ENCODE assay signal across 34 mouse cellular contexts in genomic region chr7:112084222-112084621, GRCm38 (mm10).
"Had no signal": no experiment of that assay in that cellular context is flagged by ENCODE, and none has a peak within 500 bp of the region (broad histone marks: within the 10 kb centered on the region; RNA-seq: fewer than 3 reads in every experiment).

No protein-coding gene starts in this region.

- H3K4me2 ChIP-seq: heart, embryonic 11.5 days; heart, embryonic 12.5 days; heart, embryonic 13.5 days; heart, embryonic 15.5 days; hindbrain, embryonic 12.5 days; hindbrain, embryonic 13.5 days; hindbrain, embryonic 14.5 days; hindbrain, embryonic 15.5 days; intestine, embryonic 15.5 days; kidney, embryonic 15.5 days had no signal

- H3K27me3 ChIP-seq: heart, embryonic 12.5 days; heart, embryonic 13.5 days; heart, embryonic 15.5 days; hindbrain, embryonic 12.5 days; hindbrain, embryonic 13.5 days; hindbrain, embryonic 15.5 days; intestine, embryonic 15.5 days; kidney, embryonic 15.5 days had no signal

- H3K9me3 ChIP-seq: heart, embryonic 10.5 days; heart, embryonic 12.5 days; heart, embryonic 13.5 days; heart, embryonic 15.5 days; hindbrain, embryonic 10.5 days; hindbrain, embryonic 12.5 days; hindbrain, embryonic 13.5 days; hindbrain, embryonic 15.5 days; intestine, embryonic 15.5 days; kidney, embryonic 15.5 days had no signal

- DNase-seq: heart, adult 2 months; heart, postnatal 10 days; heart, postnatal 14 days; heart, postnatal 36 days; heart, postnatal 4 days; kidney, adult 11 months; kidney, adult 18-20 months; kidney, adult 2 months; kidney, adult 8-10 months; kidney, adult 9 months; kidney, postnatal 10 days; kidney, postnatal 14 days; kidney, postnatal 25 days; kidney, postnatal 36 days; kidney, postnatal 4 days; layer of hippocampus, adult 9-11 months had no signal

- ATAC-seq: hindbrain, embryonic 16.5 days; hindbrain, postnatal 0 days; intestine, embryonic 15.5 days; intestine, embryonic 16.5 days; intestine, postnatal 0 days had no signal

- H3K27ac ChIP-seq: heart, adult 2 months; heart, embryonic 10.5 days; heart, embryonic 13.5 days; heart, embryonic 15.5 days; hindbrain, embryonic 10.5 days; hindbrain, embryonic 12.5 days; hindbrain, embryonic 13.5 days; hindbrain, embryonic 14.5 days; hindbrain, embryonic 15.5 days; hindbrain, postnatal 0 days; intestine, embryonic 15.5 days; kidney, embryonic 15.5 days; kidney, postnatal 0 days; layer of hippocampus, adult 2 months had no signal

- H3K4me3 ChIP-seq: heart, adult 2 months; heart, embryonic 10.5 days; heart, embryonic 12.5 days; heart, embryonic 13.5 days; heart, embryonic 15.5 days; hindbrain, embryonic 10.5 days; hindbrain, embryonic 12.5 days; hindbrain, embryonic 13.5 days; hindbrain, embryonic 15.5 days; intestine, embryonic 15.5 days; kidney, embryonic 15.5 days; layer of hippocampus, adult 2 months had no signal

- H3K4me1 ChIP-seq: heart, embryonic 10.5 days; heart, embryonic 12.5 days; heart, embryonic 13.5 days; heart, embryonic 15.5 days; hindbrain, embryonic 10.5 days; hindbrain, embryonic 12.5 days; hindbrain, embryonic 13.5 days; hindbrain, embryonic 15.5 days; intestine, embryonic 15.5 days; kidney, embryonic 15.5 days had no signal

- H3K9ac ChIP-seq: heart, embryonic 12.5 days; heart, embryonic 13.5 days; heart, embryonic 15.5 days; hindbrain, embryonic 12.5 days; hindbrain, embryonic 13.5 days; hindbrain, embryonic 14.5 days; hindbrain, embryonic 15.5 days; intestine, embryonic 15.5 days; kidney, embryonic 15.5 days had no signal
